Mouse (Mus musculus) heart, embryonic 14.5 days (tissue): ENCODE results near the gene Maml2. TPM values are rescaled to one million over a fixed set of nuclear protein-coding genes. Genes with fewer than 3 reads are reported as not detected.

Experiments used
- microRNA-seq: library from miRNA; unstranded; fragments of <30 nt; microRNA quantifications from one replicate; pipeline ENCODE4, GENCODE M21; 2016
- polyA plus RNA-seq: library from polyadenylated mRNA; unstranded; fragments of >200 nt; fragmentation: Nextera tagmentation; extraction: Ambion mirVana; gene quantifications from 2 replicates; pipeline ENCODE4 v1.2.1, GENCODE M21; 2014

The Maml2 gene
- polyA plus RNA-seq, 1 experiment from 2014 or later = 10.5 TPM

Small RNA genes within 50 kb of the gene (microRNA-seq; reads per million reads assigned to microRNA genes)
- gene Gm22643 = not detected

Other genes starting within 250 kb of the Maml2 start
- gene Jrkl, start 52.1 kb upstream of the Maml2 start, polyA plus RNA-seq = 6.7 and 8.3 TPM in 2 replicates
- gene Ccdc82, start 51.0 kb upstream of the Maml2 start, polyA plus RNA-seq = 9.1 and 9.5 TPM in 2 replicates
- gene Gm17571, start 148.8 kb downstream of the Maml2 start, polyA plus RNA-seq = not detected in 2 replicates